Mouse (Mus musculus): ENCODE results near the gene Xrcc6.
A peak's percentile ranks its signal among the peaks of the same experiment; 100 is the strongest.
"Not testable (repeated sequence)": the region's sequence is repeated elsewhere in the genome, so short reads cannot be mapped to it uniquely, and the experiment has no call there.

The Xrcc6 gene

GRCm38 (mm10) chr15:81966062-81966829 is 21.4 kb upstream of the Xrcc6 start:
- no peak for DNase-seq (ENCODE audit: low spot score)

- no peak for DNase-seq (ENCODE audit: low spot score)
Measured at GRCm38 (mm10) chr15:81967821-81968220, 19.8 kb upstream of the Xrcc6 start.

DNA sequence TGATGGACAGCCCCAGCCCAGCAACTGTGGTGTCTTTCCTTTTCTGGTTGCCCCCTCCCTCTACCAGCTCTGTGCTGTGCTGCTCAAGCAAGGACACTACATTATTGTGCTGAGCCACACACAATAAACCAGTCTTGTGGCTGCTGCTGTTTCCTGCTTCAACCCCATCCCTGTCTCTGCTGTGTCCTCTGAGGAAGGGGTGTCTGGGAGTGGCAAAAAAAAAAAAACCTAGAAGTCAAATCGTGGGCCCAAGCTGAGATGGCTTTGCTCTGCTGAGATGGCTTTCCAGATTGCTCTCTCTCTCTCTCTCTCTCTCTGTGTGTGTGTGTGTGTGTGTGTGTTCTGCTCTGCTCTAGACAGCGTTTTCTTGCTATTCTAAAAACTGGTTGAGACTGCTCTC is 19.2 kb upstream of the Xrcc6 start:
- no peak for DNase-seq (ENCODE audit: low spot score)

DNA sequence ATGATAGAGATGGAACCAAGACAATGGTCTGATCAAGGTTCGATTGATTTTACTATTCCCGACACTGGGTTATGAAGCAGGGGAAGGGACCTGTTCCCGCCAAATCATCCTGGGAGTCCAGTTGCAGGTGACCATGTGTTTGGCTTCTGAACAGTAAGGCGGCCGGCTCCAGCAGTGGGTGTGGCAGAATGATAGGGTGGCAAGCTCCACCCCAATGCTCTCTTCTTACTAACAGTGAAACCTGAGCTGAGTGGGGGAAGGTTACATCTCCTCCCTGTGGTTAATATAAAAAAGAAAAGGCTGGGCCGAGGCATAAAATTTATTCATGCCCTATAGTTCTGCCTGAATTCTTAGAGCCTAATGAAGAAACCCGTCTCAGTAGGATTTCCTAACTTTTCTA is 18.5 kb upstream of the Xrcc6 start:
- DNase-seq (ENCODE audit: low spot score) = no peak

GRCm38 (mm10) chr15:81969635-81970034 is 18.0 kb upstream of the Xrcc6 start:
- not testable (repeated sequence) for DNase-seq (ENCODE audit: low spot score)

DNA sequence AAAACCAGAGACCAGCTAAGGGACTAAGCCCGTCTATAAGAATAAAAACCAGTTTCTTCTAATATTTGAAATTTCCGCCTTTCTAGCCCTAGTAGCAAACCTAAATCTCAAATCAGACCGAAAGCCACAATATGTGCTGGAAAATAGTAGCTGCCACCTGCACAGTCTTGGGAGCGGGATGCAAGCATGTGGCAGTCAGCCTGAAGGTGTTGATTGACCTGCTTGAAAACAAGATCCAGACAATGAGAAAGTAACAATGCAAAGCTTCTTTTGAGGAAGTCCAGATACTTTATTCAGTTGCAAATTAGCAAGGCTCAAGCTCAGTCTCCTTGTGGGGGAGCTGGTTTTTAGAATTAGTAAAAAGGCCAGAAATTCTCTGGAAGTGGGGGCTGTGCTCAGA is 17.1 kb upstream of the Xrcc6 start:
- not testable (repeated sequence) for DNase-seq (ENCODE audit: low spot score)

DNA sequence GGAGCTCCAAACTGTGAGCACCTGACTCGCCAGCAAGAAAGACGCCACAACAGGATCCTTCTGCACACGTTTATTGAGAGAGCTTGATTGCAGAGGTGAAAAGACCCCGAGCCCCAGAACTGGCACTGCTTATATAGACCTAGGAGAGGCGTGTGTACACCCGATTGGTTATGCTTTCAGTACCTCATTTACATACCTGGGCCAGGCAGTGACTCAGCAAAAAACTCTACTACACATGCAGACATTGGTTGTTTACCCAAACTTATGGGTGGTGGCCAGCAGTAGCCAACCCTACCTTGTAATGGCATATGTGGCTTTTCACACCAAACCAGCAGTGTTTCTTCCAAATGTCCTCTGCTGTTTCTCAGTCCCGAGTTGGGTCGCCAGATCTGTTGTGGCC is 12.5 kb upstream of the Xrcc6 start:
- not testable (repeated sequence) for DNase-seq (ENCODE audit: low spot score)

- no peak for DNase-seq (ENCODE audit: low spot score)
Measured at GRCm38 (mm10) chr15:81980321-81980720, 7.3 kb upstream of the Xrcc6 start, which contains the start of gene 1700029P11Rik. Gene 1700029P11Rik, plus strand, starts transcription at chr15:81980540.

DNA sequence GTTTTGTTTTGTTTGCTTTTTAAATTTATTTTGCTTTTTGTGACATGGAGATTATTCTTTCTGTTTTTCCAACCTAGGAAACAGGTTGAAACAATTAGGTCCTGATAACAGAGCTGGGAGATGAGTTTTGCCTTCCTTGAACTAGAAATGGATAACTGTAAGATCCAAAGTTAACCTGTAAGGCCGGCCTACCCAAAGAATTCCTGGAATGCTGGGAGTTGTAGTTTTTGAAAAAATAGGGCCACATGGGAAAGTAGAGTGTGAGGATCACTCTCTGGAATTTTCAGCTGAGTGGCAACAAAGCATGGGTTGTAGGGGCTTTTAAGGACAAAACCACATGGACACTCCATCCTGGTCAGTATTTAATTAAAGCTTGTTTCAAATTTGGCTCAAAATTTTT is 5.5 kb upstream of the Xrcc6 start:
- no peak for DNase-seq (ENCODE audit: low spot score)

DNA sequence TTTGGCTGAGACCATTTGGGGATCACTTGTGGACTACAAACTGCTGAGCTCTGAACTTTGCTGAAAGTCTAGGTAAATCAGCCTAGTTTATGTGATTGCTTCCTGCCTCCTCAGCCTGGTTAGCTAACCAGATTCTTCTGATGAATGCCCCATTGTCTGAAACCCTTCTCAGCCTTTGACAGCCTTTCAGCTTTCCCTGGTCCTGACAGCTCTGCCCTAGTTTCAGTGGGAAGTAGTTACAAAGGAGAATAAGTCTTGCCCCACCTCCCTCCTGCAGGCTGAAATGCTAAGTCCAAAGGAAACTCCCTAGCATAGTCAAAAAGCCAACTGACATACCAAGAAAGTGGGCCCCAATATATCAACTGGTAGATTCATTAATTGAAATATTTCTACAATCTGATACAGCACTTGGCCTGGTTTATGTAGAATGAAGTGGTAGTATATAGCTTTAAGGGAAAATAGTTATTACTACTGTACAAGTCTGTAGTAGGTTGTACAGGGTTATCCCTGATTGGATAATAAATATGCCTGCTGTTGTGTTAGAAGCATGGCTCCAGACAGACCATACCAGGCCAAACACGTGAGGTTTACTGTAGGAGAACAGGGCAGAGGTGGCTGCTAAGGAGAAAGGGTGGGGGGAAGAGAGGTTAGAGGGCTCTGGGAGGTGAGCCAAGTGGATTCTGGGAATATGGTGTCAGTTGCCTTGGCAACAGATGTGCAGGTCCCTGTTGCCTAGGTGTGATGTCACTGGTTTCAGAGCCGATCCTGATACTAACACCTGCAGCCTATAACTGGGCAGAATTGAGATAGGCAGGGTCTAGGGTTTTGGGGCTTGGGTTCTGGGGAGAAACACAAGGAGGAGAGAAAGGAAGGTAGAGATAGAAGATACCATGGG is 2.1 kb upstream of the Xrcc6 start:
- DNase-seq (ENCODE audit: low spot score) = no peak

DNA sequence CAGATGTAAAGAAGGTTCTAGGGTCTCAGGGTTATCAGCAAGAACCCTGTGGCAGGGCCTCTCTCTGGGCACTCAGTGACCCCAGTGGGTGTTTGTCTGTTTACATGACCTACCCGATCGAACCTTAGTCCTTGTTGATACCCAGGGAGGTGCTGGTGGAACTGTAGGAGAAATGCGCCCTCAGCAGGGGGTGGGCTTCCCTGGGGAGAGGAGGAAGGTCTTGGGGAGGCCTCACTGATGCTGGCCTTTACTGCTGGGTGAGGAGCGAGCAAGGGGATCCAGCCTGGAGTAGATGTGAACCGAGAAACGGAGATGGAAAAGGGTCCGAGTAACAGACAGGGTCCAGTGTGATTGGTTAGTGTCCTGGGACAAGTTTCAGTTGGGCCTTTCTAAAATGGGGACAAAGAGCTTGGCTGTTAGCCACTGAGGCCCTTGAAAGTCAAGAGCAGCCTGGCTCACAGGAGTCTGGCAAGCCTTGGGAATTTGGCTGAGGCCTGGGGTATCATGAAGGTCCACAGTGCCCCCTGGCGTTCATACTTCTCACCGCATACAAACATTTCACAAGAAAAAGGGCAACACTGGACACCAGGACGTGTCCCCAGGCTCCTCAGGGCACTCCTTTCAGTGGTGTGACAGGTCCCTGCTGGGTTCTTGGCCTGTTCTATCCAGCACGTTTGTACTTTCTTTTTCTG is 1.9 kb downstream of the Xrcc6 start:
- peak; percentile 81 for DNase-seq (ENCODE audit: low spot score)

GRCm38 (mm10) chr15:81990549-81990948 is 2.9 kb downstream of the Xrcc6 start:
- DNase-seq (ENCODE audit: low spot score) = no peak

GRCm38 (mm10) chr15:81993992-81994391 is 6.4 kb downstream of the Xrcc6 start:
- no peak for DNase-seq (ENCODE audit: low spot score)

DNA sequence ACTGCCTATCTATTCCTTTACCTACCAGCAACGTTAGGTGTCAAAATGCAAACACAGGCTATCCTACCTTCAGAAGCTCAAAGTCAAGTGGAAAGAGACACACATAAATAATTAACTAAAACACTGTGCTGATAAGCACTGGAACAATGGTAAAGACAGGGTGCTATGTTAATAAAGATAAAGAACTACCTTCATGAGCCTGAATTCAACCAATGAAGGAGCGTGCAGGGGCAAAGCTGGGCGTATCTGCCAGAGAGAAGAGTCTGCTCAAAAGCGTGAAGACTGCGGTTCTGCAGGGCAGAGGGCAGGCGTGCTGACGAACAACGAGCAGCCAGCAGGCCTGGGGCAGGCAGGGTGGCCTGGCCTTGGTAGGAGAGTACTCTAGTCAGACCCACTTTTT is 16.6 kb downstream of the Xrcc6 start:
- DNase-seq (ENCODE audit: low spot score) = no peak

- DNase-seq (ENCODE audit: low spot score) = no peak
Measured at GRCm38 (mm10) chr15:82011947-82012346, 24.3 kb downstream of the Xrcc6 start.

DNA sequence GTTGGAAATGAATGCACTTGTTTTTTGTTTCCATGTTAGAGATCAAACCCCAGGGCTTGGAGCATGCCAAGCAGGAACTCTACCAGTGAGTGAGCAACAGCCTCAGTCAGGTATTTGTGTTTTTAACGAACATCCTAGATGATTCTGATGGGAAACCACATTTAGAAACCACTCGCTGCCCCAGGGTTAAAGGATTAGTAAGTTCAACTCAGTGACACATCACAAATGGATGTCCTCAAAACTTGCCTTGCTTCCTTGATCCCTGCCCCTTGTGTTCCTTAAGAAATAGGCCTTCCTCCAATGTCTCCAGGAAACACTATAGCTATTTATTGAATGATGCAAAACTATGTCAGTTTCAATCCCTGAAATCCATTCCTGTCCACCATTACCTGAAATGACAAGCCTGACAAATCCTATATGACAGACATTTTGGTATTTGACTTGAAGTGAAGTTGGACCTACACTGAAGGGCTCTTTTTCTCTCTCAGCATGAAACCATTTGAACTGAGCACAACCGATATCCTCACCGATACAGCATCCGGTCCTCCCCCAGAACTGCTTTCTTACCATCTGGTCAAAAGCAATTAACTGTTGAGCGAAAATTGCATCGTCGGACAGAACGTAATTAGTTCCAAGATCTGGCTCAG is 27.2 kb downstream of the Xrcc6 start:
- DNase-seq (ENCODE audit: low spot score) = no peak

DNA sequence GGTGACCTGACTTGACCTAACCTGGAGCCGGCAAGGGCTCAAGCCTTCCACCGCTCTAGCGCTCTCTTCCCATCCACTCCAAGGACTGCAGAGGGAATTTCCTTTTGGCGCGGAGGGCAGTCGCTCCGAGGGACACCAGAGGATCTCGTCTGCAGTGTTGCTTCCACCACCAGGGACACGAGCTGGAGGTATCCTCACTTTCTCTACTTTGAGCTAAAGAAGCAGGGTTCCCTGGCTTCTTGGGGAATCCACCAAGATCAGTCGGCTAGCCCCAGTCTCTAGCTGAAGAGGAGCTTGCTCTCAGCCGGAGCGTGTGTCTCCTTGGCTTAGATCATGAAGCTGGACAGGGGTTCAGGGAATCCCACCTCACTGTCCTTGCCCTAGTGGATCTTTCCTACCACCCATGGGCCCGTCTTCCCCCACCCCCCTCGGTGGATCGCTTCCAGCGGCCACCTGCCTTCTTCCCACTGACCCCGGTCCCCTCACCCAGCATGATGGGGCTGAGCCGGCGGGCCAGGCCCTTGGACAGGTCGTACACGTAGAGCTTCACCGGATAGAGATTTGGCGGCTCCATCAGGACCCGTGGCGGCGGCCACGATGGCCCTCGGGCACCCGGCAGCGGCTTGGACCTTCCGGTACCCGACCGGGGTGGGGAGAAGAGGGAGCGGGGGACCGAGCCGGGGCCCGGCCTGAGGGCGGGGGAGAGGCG is 27.9 kb downstream of the Xrcc6 start:
- peak; percentile 38 for DNase-seq (ENCODE audit: low spot score)

DNA sequence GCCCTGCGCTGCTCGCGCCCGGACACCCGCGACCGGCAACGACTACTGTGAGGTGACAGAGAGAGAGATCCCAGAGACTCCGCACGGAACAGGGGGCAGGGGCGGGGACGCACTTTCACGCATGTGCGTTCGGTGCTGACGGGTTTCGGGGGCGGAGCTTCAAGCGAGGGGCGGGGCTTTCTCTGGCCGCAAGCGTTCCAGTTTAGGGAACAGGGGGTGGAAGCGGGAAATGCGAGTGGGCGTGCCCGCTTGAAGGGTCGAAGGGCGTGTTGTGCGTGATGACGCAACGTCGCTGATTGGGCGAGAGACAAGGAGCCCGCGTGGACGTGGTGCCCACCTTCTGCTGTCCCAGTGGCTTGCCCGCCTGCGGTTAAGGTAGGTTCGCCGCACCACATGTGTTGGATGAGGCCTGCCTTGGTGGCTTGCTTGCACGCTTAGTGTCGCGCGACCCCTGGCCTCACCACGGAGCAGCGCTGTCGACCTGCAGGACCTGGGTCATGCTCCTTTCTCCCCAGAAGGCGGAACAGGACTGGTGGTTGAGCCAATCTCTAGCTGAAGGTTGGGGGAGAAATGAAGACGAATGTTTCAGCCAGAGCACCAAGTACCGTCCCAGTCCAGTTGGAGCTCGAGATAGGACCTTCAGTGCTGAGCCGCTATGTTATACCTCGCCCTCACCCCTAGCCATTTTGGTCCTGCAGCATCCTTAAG is 28.6 kb downstream of the Xrcc6 start:
- peak; percentile 99 for DNase-seq (ENCODE audit: low spot score)

- DNase-seq (ENCODE audit: low spot score) = no peak
Measured at GRCm38 (mm10) chr15:82016830-82017229, 29.2 kb downstream of the Xrcc6 start.

GRCm38 (mm10) chr15:82017461-82017860 is 29.8 kb downstream of the Xrcc6 start:
- no peak for DNase-seq (ENCODE audit: low spot score)

GRCm38 (mm10) chr15:82019288-82019687 is 31.7 kb downstream of the Xrcc6 start:
- no peak for DNase-seq (ENCODE audit: low spot score)

All from ovary, postnatal 36 days (tissue).